Mouse (Mus musculus): ENCODE measurements around the gene Rasgef1c.

Gene Rasgef1c

GRCm38 (mm10) chr11:49901659-49902458 is at the start of gene Rasgef1c:
Rasgef1c (plus strand) TSS chr11:49901835.
- DNase-seq (ENCODE audit: low read depth): no peak

GRCm38 (mm10) chr11:49855144-49855543 is 46.5 kb upstream of the Rasgef1c start:
- DNase-seq (ENCODE audit: low read depth): no peak

GRCm38 (mm10) chr11:49861139-49861538 is 40.5 kb upstream of the Rasgef1c start:
- DNase-seq (ENCODE audit: low read depth): no peak

GRCm38 (mm10) chr11:49863926-49864325 is 37.7 kb upstream of the Rasgef1c start:
- DNase-seq (ENCODE audit: low read depth): no peak

- no peak for DNase-seq (ENCODE audit: low read depth)
Measured at GRCm38 (mm10) chr11:49867320-49867719, 34.3 kb upstream of the Rasgef1c start.

- peak; percentile 83 for DNase-seq (ENCODE audit: low read depth)
Measured at GRCm38 (mm10) chr11:49869762-49870161, 31.9 kb upstream of the Rasgef1c start.

- DNase-seq (ENCODE audit: low read depth): peak; percentile 68
Measured at GRCm38 (mm10) chr11:49871914-49872313, 29.7 kb upstream of the Rasgef1c start.

GRCm38 (mm10) chr11:49872779-49873178 is 28.9 kb upstream of the Rasgef1c start:
- no peak for DNase-seq (ENCODE audit: low read depth)

GRCm38 (mm10) chr11:49876948-49877817 is 24.5 kb upstream of the Rasgef1c start:
- peak; percentile 70 for DNase-seq (ENCODE audit: low read depth)

- DNase-seq (ENCODE audit: low read depth): peak; percentile 89
Measured at GRCm38 (mm10) chr11:49879950-49880642, 21.5 kb upstream of the Rasgef1c start.

GRCm38 (mm10) chr11:49883394-49883793 is 18.2 kb upstream of the Rasgef1c start:
- no peak for DNase-seq (ENCODE audit: low read depth)

- DNase-seq (ENCODE audit: low read depth): no peak
Measured at GRCm38 (mm10) chr11:49888469-49888868, 13.2 kb upstream of the Rasgef1c start.

- DNase-seq (ENCODE audit: low read depth): no peak
Measured at GRCm38 (mm10) chr11:49891993-49892392, 9.6 kb upstream of the Rasgef1c start.

- DNase-seq (ENCODE audit: low read depth): no peak
Measured at GRCm38 (mm10) chr11:49893806-49894205, 7.8 kb upstream of the Rasgef1c start.

- no peak for DNase-seq (ENCODE audit: low read depth)
Measured at GRCm38 (mm10) chr11:49895966-49896590, 5.6 kb upstream of the Rasgef1c start.

GRCm38 (mm10) chr11:49900043-49900442 is 1.6 kb upstream of the Rasgef1c start:
- peak; percentile 8 for DNase-seq (ENCODE audit: low read depth)

- DNase-seq (ENCODE audit: low read depth): no peak
Measured at GRCm38 (mm10) chr11:49900962-49901658, 525 bp upstream of the Rasgef1c start.

- peak; percentile 79 for DNase-seq (ENCODE audit: low read depth)
Measured at GRCm38 (mm10) chr11:49903333-49903732, 1.7 kb downstream of the Rasgef1c start.

- no peak for DNase-seq (ENCODE audit: low read depth)
Measured at GRCm38 (mm10) chr11:49918521-49919180, 17.0 kb downstream of the Rasgef1c start.

- no peak for DNase-seq (ENCODE audit: low read depth)
Measured at GRCm38 (mm10) chr11:49919304-49919703, 17.7 kb downstream of the Rasgef1c start.

GRCm38 (mm10) chr11:49923539-49923938 is 21.9 kb downstream of the Rasgef1c start:
- no peak for DNase-seq (ENCODE audit: low read depth)
